Mouse (Mus musculus) cerebellum, adult (tissue): ENCODE results near the gene Fgfr2.
"Not testable (repeated sequence)": the region's sequence is repeated elsewhere in the genome, so short reads cannot be mapped to it uniquely, and the experiment has no call there.

Experiments used
- ATAC-seq: cut with Nextera tagmentation; 2 replicates; pipeline ENCODE4 v1.9.2; 2017; ENCODE audit warnings: mild to moderate bottlenecking, moderate library complexity, mixed read lengths; ENCODE audit not compliant: insufficient number of reproducible peaks, low FRiP score, low TSS enrichment

Fgfr2 gene

DNA sequence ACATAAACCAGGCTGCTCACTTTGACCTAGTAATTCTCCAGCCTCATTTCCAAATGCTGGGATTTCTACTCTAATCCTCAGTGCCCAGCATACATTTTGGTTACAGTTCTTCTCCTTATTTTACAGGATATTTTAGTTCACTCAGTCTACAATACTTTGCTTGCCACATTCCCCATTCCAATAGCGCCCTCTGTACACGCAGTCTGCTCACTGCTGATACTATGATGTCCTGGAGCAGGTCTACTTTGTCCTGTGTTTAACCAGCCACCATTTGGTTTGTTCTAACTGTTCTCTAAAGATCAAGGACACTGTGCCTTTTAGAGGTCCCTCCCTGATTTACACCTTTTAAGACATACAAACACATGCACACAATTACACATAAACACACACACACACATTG lies 2063.3 kb downstream of the Fgfr2 start:
- ATAC-seq: not testable (repeated sequence)

- ATAC-seq: not testable (repeated sequence)
Measured at GRCm38 (mm10) chr7:131057918-131058317, 2065.2 kb downstream of the Fgfr2 start.

DNA sequence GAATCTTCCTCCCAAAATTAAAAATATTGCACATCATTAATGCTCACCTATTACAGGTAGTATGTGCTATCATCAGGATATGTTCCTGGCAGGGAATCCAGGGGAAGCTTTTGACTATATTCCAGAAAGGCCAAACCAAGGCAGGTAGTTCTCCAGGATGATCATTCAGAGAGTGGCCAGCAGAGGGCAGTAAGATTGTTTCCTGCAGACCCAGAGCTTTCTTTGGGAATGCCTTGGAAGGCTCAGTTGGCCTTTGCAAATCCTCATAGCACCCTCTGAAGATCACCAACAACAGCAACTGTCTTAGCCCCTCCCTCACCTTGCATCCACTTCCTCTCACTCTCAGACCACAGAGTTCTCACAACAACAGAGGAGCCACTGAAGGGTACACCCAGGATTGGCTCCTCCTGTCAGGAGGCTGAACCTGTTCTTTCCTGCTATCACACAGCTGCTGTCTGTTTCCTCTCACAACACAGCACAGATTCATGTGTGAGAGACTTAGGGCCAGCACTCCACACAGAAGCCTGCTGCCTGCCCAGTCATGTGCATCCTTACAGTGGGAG lies 2068.3 kb downstream of the Fgfr2 start:
- ATAC-seq: no peak

GRCm38 (mm10) chr7:131049829-131050228 lies 2073.3 kb downstream of the Fgfr2 start:
- not testable (repeated sequence) for ATAC-seq

DNA sequence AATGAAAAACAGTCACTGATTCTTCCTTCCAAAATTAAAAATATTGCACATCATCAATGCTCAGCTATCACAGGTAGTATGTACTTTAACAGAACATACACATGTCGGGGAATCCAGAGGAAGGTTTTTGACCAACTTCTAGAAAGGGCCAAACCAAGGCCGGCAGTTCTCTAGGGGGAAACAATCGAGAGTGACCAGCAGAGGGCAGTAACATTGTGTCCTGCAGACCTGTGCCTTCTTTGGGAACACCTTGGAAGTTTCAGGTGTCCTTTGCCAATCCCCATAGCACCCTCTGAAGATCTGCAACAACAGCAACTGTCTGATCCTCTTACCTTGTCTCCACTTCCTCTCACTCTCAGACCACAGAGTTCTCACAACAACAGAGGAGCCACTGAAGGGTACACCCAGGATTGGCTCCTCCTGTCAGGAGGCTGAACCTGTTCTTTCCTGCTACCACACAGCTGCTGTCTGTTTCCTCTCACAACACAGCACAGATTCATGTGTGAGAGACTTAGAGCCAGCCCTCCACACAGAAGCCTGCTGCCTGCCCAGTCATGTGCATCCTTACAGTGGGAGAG lies 2077.8 kb downstream of the Fgfr2 start:
- not testable (repeated sequence) for ATAC-seq

DNA sequence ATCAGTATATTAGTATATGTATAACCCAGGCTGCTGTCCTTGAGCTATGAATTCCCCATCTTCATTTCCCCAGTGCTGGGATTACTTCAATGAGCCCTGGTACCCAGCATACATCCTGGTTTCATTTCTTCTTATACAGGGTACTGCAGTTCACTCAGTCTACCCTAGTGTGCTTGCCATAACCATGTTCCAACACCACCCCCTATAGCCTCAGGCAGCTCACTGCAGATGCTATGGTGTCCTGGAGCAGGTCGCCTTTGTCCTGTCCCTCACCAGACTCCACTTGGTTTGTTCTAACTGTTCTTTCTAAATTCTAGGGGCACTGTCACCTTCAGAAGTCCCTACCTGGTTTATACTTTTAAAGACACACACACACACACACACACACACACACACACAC lies 2080.5 kb downstream of the Fgfr2 start:
- ATAC-seq: no peak

- ATAC-seq: not testable (repeated sequence)
Measured at GRCm38 (mm10) chr7:131040760-131041159, 2082.4 kb downstream of the Fgfr2 start.

DNA sequence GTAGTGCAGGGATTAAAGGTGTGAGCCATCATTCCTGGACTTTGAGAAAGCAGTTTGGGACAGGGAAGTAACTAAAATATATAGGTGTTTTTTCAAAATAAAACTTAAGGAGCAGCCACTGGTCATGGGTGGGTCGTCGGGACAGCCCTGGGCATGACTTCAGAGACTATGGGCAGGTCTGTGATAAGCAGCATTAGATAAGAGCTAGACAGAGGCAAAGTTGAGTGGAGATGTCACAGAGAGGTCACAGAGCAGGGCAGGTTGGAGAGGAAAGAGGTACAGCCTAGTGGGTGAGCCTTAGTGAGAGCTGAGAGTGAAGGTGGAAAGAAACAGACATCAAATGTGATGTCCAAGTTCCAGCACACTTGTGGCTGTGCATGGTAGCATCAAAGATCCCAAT lies 2086.1 kb downstream of the Fgfr2 start:
- ATAC-seq: no peak

GRCm38 (mm10) chr7:131036396-131036795 lies 2086.8 kb downstream of the Fgfr2 start:
- no peak for ATAC-seq

DNA sequence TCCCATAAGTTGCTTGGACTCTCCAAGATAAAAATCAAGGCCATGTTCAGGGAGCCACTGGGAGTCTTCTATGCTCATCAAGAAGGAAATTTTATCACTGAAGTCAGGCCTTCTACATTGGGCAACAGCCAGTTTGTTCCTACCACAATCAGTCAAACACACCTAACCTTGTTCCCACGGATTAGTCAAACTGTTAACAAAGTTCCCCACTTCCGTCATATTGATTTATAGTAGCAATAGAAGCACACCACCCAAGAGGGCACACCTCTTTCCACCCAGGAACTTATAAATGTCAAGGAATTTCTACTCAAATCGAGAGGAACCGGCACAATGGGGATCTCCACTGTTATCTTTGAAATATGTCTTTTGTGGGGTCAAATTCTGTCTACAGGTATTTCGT lies 2091.4 kb downstream of the Fgfr2 start, which contains the start of gene Dmbt1:
Gene Dmbt1, plus strand, starts transcription at position 299 of the 400 bp plus-strand sequence.
- ATAC-seq: no peak

DNA sequence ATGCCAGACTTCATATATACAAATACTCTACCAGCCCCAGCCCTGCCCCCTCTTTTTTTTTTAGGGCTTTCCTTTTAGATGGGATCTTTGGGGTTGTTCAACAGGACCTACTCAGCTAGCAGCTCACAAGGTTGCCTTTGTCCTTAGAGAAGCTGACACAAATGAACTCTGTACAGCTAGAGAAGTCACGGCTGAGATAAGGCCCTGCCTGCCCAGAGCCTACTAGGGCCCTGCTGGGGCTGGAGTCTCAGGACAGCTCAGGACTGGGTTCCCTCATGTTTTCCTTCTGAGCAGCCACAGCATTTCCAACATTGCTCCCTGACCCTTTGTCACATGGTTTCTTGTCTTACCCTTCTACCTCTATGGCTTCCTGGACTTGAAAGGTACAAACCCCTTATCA lies 2095.6 kb downstream of the Fgfr2 start:
- no peak for ATAC-seq

DNA sequence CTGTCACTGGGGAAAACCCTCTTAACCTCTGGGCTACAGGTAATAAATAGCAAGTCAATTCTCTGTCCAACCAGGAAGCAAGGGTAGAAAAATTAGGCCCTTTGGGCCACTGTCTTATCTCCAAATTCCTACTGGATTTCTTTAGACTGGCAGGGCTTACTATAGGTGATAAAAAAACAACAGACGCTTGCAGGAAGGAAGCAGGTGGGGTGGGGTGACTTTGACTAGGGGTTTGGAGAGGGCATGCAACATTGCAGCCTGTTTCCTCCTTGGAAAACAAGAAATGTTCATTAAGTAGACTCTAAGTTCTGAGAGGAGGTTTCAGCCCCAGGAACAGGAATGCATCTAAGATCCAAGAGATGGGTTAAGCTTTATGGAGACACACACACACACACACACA lies 2098.3 kb downstream of the Fgfr2 start:
- ATAC-seq: no peak

GRCm38 (mm10) chr7:131019181-131019580 lies 2104.0 kb downstream of the Fgfr2 start:
- no peak for ATAC-seq

DNA sequence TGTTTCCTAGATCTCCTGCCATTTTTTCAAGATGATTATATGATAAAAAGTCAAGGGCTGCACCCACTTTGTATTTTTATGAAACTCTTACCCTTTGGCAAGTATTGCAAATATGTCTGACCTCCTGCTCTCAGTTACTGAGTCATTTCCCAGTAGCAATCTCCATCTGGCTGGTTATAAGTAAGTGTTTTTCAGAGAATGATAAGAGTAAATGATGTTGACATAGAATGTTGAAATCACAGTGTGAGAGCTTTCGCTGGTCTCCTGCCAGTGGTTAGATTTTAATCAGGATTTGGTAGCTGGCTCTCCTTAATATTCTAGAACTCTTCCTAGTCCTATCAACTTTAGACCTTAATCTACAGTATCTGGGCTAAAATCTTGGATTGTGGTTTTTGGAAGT lies 2111.2 kb downstream of the Fgfr2 start:
- no peak for ATAC-seq

- ATAC-seq: no peak
Measured at GRCm38 (mm10) chr7:131009178-131009577, 2114.0 kb downstream of the Fgfr2 start.

DNA sequence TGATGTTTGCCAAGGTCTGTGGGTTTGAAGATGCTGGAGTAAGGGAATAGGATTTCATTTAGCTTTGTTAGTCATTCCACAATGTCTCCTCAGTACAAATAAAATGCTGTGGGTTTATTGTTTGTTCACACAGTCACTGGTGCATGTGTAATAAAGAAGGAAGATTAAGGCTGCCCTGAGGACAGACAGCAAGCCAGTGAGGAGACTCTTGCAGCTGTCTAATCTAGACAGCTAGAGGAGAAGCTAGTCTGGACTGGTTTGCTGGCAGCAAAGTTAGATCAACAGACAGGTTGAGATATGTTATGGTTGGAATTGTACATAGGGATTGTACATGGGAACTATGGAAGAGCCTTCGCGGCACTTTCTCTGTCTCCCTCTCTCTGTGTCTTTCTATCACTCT lies 2115.9 kb downstream of the Fgfr2 start:
- no peak for ATAC-seq

GRCm38 (mm10) chr7:131004071-131004470 lies 2119.1 kb downstream of the Fgfr2 start:
- ATAC-seq: no peak

DNA sequence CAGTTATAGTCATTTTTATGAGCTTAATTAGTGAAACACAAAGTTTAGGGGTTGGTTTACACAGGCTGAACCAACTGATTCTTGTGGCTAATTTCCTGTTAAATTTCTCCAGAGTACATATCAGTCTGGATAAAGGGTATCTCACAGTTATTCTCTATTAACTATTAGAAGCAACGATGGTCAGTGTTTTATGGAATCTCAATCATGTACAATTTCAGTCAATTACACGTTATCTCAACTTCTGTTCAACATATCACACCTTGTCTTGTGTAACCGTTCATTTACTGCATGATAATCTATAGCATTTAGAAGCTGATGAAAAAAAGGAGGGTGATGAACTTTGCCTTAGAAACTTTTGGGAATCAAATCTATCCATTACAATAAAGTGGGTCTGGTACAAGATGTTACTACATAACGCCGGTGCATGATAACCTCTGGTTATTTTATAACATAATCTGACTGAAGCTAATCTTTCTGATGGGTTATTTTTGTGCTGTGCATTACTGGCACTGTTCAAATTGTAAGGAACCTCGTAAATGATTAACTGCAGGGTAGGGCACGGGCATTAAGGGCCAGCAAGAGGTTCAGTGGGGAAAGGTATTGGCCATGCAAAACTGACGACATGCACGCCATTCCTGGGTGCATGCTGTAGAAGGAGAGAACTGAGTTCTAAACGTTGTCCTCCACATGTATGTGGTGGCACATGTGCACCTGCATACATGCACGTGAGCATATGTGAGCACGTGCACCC lies 2121.0 kb downstream of the Fgfr2 start:
- no peak for ATAC-seq

DNA sequence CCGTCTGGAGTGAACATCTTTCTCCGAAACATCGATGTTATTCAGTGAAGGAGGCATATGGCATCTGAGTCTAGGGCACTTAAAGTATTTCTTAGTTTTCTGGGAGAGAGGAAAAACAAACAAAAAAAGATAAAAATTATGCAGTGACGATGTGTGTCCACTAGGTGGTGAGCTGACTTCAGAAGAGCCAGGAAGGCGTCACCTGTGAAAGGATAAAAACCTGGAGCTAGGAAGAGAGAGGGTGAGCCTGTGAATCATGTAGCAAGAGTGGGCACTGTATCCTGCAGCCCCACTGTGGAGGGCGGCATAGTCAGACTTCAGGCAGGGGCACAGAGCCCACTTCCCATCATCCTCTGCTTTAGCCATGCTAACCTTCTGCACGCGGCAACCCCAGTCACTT lies 2129.2 kb downstream of the Fgfr2 start:
- ATAC-seq: 0 out of 2 replicates have a peak, but pooled peaks have one; percentile 45

GRCm38 (mm10) chr7:130991174-130991789 lies 2131.9 kb downstream of the Fgfr2 start:
- no peak for ATAC-seq

- ATAC-seq: no peak
Measured at GRCm38 (mm10) chr7:130989371-130989770, 2133.8 kb downstream of the Fgfr2 start.
